Mouse (Mus musculus) liver, embryonic 14.5 days (tissue): Measurements from ENCODE around the gene Nrxn1. TPM values are rescaled to one million over a fixed set of nuclear protein-coding genes. Genes with fewer than 3 reads are reported as not detected.

Source experiments
- ATAC-seq: fragments of 200-750 bp; cut with Nextera tagmentation; 2 replicates; pipeline ENCODE4 v1.8.0; 2017; ENCODE audit warnings: moderate number of reproducible peaks, mild to moderate bottlenecking, moderate library complexity; ENCODE audit not compliant: insufficient read depth
- DNase-seq, 3 experiments: peaks; one replicate each; pipeline ENCODE4 v3.0.0-alpha.2; 2012 to 2013; ENCODE audit warnings: low read depth in 3 of 3, low spot score in 3 of 3
- H3K27ac ChIP-seq: fragments of 300-500 bp; sonication (generic); 2 replicates; pipeline ENCODE4 v1.5.1; 2014; ENCODE audit warnings: moderate library complexity, mild to moderate bottlenecking, control low read depth, inconsistent platforms
- H3K27me3 ChIP-seq: fragments of 300-500 bp; sonication (generic); 2 replicates; pipeline ENCODE4 v1.6.1; 2014; ENCODE audit warnings: mild to moderate bottlenecking, low read length, moderate library complexity; ENCODE audit not compliant: control insufficient read depth, insufficient read depth
- H3K36me3 ChIP-seq: fragments of 300-500 bp; sonication (generic); replicated peaks from 2 replicates; pipeline ENCODE4 v1.6.1; 2014; ENCODE audit warnings: low read depth; ENCODE audit not compliant: control insufficient read depth, insufficient read depth
- H3K4me1 ChIP-seq, 2 experiments: fragments of 200-500 bp in 1 of 2; fragments of 300-500 bp in 1 of 2; sonication (generic) in 1 of 2; replicated peaks; 2 replicates each; pipeline ENCODE4 v1.6.1; 2012 to 2014; ENCODE audit warnings: antibody characterized with exemption in 1 of 2, inconsistent platforms in 1 of 2, low read length in 1 of 2; ENCODE audit not compliant: control insufficient read depth in 2 of 2, insufficient read depth in 2 of 2
- H3K4me2 ChIP-seq: fragments of 300-500 bp; sonication (generic); 2 replicates; pipeline ENCODE4 v1.6.1; 2014; ENCODE audit warnings: low read depth, mild to moderate bottlenecking, control low read depth, moderate library complexity
- H3K4me3 ChIP-seq, 2 experiments: fragments of 200-500 bp in 1 of 2; fragments of 300-500 bp in 1 of 2; sonication (generic) in 1 of 2; 2 replicates each; pipeline ENCODE4 v1.5.1; 2012 to 2014; ENCODE audit warnings: low read depth in 2 of 2, low read length in 2 of 2, mild to moderate bottlenecking in 2 of 2, control low read depth in 1 of 2, inconsistent platforms in 1 of 2, moderate library complexity in 1 of 2; ENCODE audit not compliant: insufficient read depth in 1 of 2
- H3K9ac ChIP-seq: fragments of 300-500 bp; sonication (generic); replicated peaks from 2 replicates; pipeline ENCODE4 v1.6.1; 2014; ENCODE audit warnings: mild to moderate bottlenecking, control low read depth, moderate library complexity
- H3K9me3 ChIP-seq: fragments of 300-500 bp; sonication (generic); 2 replicates; pipeline ENCODE4 v1.6.1; 2016; ENCODE audit warnings: low read length, mixed read lengths; ENCODE audit not compliant: control insufficient read depth
- CTCF ChIP-seq: IDR thresholded peaks from 2 replicates; pipeline ENCODE4 v1.5.1; 2016; ENCODE audit warnings: antibody characterized with exemption, low read depth, control low read depth
- EP300 ChIP-seq: IDR thresholded peaks from 2 replicates; pipeline ENCODE4 v1.6.1; 2016; ENCODE audit warnings: antibody characterized with exemption, low read depth
- WGBS: fragments of 180-500 bp; shearing (Covaris S2); extraction: QIAGEN DNeasy Blood & Tissue Kit; methylation state at CpG from one replicate; pipeline ENCODE4 v1.1.7; 2014; ENCODE audit not compliant: insufficient replicate concordance; 5-methylcytosine and 5-hydroxymethylcytosine counted together
- polyA plus RNA-seq, 2 experiments: library from polyadenylated mRNA; depleted of rRNA in 1 of 2; stranded (reverse) in 1 of 2; unstranded in 1 of 2; fragments of >200 nt; fragmentation: Nextera tagmentation in 1 of 2; extraction: Ambion mirVana in 1 of 2; gene quantifications; 2 replicates each; pipeline versions ENCODE4 v1.2.1 to v1.2.3; 2012 to 2014

Gene Nrxn1
- polyA plus RNA-seq, 2 experiments = 0.03 to 0.14 TPM

DNA sequence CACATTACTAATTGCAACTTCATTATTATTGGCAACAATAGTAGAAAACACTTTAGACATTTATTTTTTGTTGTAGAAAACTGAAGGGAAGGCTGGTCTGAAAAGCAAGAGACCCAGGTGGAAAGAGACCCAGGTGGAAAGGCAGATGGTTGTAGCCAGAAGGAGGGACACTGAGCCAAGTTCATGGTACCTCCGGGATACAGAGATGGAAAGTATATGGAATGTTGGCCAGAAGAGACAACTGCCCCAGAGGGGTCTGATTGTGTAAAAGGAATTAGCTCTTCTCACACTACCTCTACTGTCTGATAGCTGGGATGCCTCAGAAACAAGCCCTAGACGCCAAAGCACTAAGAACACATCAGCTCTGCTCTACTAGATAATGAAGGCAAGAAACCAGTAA is 179.6 kb downstream of the Nrxn1 start:
- H3K9ac ChIP-seq = no peak overlapping the region
- no peak for DNase-seq
- no peaks in the 10 kb centered on the region for H3K4me1 ChIP-seq
- no peaks in the 10 kb centered on the region for H3K36me3 ChIP-seq
- no peak for ATAC-seq
- TF ChIP-seq EP300 = no peak
- TF ChIP-seq CTCF = no peak
- H3K27me3 ChIP-seq = no peaks in the 10 kb centered on the region
- H3K4me3 ChIP-seq = no peak overlapping the region
- H3K27ac ChIP-seq = no peak overlapping the region
- 47% methylated on average over 2 of the region's 2 CpGs for WGBS
- no peaks in the 10 kb centered on the region for H3K9me3 ChIP-seq
- no peak overlapping the region for H3K4me2 ChIP-seq

DNA sequence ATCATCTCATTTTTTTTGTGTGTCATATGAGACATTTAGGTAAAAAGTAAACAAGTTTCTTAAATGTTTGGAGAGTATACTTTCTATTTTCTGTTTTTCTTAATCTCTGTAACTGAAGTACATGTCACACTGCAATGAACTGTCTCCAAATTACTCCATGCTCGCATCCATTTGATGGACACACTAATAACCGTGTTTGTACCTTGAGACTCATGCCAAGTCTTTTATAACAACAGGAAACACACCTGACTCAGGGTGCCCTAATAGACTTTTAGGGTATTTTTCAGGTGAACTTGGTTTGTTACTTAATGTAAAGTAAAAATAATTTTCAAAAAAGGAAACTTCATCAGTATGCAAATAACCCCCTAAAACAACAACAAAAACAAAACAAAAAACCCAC is 180.1 kb downstream of the Nrxn1 start:
- DNase-seq (no peak), ATAC-seq (no peak)
- 69% methylated on average over 2 of the region's 2 CpGs for WGBS
- Histone ChIP-seq H3K4me2 (no peak overlapping the region), H3K9me3 (no peaks in the 10 kb centered on the region), H3K4me3 (no peak overlapping the region), H3K4me1 (no peaks in the 10 kb centered on the region), H3K27ac (no peak overlapping the region), H3K27me3 (no peaks in the 10 kb centered on the region), H3K36me3 (no peaks in the 10 kb centered on the region), H3K9ac (no peak overlapping the region)
- TF ChIP-seq EP300 (no peak), CTCF (no peak)

DNA sequence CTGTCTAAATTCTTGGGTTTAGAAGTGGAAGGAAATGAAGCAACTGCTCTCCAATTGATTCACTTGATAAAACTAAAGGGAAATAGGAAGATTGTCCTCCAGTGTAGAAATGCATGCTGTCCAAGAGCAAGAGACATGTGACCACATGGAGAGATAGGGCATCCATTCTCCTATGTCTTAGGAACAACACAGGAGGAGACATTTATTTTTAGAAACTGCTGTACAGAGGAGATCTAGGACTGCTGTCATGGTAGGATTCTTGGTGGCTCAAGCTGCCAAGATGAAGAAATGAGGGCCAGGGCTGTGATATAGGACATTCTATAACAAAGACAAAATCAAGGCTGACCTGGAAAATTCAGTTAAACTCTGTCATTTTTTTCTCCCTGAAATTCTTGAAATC is 180.5 kb downstream of the Nrxn1 start:
- Histone ChIP-seq H3K27ac (no peak overlapping the region), H3K27me3 (no peaks in the 10 kb centered on the region), H3K4me1 (no peaks in the 10 kb centered on the region), H3K9ac (no peak overlapping the region), H3K4me3 (no peak overlapping the region), H3K4me2 (no peak overlapping the region), H3K36me3 (no peaks in the 10 kb centered on the region), H3K9me3 (no peaks in the 10 kb centered on the region)
- no peak for ATAC-seq
- TF ChIP-seq CTCF = no peak
- no peak for TF ChIP-seq EP300
- DNase-seq = no peak

DNA sequence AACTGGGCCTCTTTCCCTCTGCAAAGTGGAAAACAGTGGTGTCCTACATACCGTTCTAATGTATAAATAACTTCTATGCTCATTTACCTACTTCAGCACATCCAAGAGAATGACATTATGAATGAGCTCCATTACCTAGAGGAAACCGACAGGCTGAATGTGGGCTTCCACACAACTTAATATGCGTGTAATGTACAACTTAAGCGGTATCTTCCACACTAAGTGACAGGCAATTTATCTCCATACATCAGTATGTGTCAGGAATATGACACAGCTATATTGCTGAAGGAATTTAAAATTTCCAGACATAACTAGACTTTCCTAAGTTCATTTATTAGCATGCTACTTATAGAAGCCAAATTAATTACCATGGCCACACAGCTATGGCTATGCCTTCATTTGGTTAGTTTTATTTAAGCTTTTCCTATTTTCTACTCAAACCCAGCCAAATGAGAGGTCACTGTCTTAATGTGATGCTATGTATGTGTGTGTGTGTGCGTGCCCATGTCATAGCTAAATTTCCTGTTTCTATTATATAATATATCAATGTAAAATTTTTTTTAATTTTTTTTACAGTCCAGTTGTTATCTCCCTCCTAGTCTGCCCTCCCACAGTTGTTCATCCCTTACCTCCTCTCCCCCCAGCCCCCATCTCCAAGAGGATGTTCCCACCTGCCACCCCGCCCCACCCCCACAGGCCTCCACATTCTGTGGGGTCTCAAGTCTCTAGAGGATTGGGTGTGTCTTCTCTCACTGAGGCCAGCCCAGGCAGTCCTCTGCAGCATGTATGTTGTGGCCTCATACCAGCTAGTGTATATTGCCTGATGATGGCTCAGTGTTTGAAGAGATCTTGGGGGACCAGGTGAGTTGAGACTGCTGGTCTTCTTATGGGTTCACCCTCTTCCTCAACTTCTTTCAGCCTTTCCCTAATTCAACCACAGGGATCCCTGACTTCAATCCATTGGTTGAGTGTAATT is 186.5 kb downstream of the Nrxn1 start:
- H3K36me3 ChIP-seq = no peaks in the 10 kb centered on the region
- no peak overlapping the region for H3K9ac ChIP-seq
- TF ChIP-seq EP300 = no peak
- TF ChIP-seq CTCF = no peak
- no peak for DNase-seq
- H3K4me1 ChIP-seq = no peaks in the 10 kb centered on the region
- no peak overlapping the region for H3K4me3 ChIP-seq
- no peak overlapping the region for H3K4me2 ChIP-seq
- no peak overlapping the region for H3K27ac ChIP-seq
- ATAC-seq = no peak
- no peaks in the 10 kb centered on the region for H3K27me3 ChIP-seq
- WGBS = 67% methylated on average over 6 of the region's 6 CpGs
- no peaks in the 10 kb centered on the region for H3K9me3 ChIP-seq

DNA sequence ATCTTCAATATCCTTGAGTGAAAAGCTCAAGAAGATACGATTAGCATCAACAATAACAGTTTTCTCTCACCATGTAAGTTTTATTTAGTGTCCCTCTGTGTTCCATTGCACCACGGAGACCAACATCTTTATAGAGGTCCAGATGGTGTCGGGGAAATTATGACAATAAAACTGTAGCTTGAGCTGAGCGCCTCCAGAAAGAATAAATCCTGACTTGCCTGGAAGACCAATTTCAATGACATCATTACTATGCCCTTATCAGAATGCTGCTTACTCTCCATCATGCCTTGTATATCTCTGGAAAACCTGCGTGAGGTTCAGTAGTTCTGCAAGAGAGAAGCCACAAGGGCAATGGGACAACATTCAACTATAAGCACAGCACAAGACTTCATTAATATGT is 187.7 kb downstream of the Nrxn1 start:
- Histone ChIP-seq H3K36me3 (no peaks in the 10 kb centered on the region), H3K9ac (no peak overlapping the region), H3K27me3 (no peaks in the 10 kb centered on the region), H3K4me3 (no peak overlapping the region), H3K27ac (no peak overlapping the region), H3K4me1 (no peaks in the 10 kb centered on the region), H3K4me2 (no peak overlapping the region), H3K9me3 (no peaks in the 10 kb centered on the region)
- no peak for ATAC-seq
- TF ChIP-seq CTCF = no peak
- no peak for TF ChIP-seq EP300
- DNase-seq = no peak
- 59% methylated on average over 5 of the region's 5 CpGs for WGBS
